Mouse (Mus musculus) monocyte, adult 2 months (primary cell): ENCODE data around the gene Sec14l4.
"Not testable (repeated sequence)": the region's sequence is repeated elsewhere in the genome, so short reads cannot be mapped to it uniquely, and the experiment has no call there.

ENCODE experiments used
- DNase-seq, 2 experiments: peaks; one replicate each; pipeline ENCODE4 v3.0.0; 2022; ENCODE audit warnings: low spot score in 2 of 2, low read depth in 1 of 2

Sec14l4 gene

GRCm38 (mm10) chr11:4031126-4031941, at the start of gene Sec14l4:
TSS of gene Sec14l4 (plus strand) at chr11:4031462.
- DNase-seq: no peak

GRCm38 (mm10) chr11:3981536-3981935, 49.7 kb upstream of the Sec14l4 start:
- no peak for DNase-seq

DNA sequence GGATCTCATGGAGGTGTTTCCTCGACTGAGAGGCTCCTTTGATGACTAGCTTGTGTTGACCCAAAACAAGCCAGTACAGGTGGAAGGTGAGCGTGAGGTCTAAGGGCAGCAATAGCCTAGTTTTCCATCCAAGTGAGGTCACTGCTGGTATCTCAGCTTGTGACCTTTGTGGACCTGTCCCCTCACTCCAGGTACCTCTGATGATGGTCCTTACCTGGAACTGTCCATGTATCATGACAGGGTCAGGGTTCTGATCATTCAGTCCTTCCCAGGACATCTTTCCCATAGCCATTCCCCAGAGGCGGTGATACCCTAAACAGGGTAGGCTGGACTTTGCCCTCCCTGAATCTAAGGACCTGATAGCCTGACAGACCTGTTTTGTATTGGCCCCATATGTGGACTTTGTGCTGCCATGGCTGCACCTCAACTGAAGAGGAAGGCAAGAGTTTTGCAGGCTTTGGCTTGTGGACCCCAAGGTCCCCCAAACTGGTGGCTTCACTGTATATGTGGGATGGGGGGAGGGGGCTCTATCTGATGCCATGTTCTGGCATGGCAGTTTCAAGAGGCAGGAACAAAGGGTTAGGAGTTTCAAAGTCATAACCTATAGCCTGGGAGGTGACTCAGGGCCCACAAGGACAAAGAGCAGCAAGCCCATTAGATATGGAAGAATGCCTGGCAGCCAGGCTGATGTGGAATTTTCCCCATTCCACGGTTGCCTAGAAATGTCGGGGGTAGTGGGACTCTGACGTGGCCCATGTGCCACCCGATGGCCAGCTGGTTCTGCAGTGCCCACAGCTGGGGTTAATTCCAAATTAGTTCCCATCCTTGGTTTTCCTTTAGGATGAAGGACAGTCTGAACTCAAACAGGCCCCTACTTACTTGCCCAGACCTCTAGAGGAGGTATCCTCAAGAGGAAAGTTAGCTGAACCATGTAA, 48.7 kb upstream of the Sec14l4 start:
- no peak for DNase-seq

DNA sequence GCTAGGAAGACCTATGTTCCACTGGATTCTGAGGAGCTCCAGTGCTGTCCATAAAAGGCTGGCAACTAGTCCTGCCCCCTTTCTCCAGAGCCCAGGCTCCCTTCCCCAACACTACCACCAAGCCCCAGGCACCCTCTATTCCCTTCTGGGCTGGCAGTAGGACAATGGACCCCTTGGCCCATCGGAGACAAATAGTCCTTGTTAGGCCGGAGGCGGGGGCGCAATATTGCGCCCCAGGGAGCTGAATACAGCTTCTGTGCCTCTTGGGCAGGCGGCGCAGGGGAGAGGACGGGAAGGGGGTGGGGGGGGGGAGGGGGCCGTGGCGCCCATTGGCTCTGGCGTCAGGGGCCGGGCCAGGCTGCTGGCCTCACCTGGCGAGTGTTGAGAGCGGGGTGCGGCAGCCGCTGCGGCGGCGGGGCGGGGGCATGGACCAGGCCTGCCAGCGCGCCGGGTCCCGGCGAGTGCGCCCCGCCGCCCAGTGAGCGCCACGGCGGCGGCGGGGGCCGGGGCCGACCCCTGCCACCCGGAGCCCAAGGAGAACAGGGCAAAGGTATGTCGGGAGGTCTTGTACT, 47.9 kb upstream of the Sec14l4 start, which contains the start of gene Gal3st1:
Gene Gal3st1, plus strand, starts transcription at position 346 of the 572 bp plus-strand sequence.
- DNase-seq: no peak

DNA sequence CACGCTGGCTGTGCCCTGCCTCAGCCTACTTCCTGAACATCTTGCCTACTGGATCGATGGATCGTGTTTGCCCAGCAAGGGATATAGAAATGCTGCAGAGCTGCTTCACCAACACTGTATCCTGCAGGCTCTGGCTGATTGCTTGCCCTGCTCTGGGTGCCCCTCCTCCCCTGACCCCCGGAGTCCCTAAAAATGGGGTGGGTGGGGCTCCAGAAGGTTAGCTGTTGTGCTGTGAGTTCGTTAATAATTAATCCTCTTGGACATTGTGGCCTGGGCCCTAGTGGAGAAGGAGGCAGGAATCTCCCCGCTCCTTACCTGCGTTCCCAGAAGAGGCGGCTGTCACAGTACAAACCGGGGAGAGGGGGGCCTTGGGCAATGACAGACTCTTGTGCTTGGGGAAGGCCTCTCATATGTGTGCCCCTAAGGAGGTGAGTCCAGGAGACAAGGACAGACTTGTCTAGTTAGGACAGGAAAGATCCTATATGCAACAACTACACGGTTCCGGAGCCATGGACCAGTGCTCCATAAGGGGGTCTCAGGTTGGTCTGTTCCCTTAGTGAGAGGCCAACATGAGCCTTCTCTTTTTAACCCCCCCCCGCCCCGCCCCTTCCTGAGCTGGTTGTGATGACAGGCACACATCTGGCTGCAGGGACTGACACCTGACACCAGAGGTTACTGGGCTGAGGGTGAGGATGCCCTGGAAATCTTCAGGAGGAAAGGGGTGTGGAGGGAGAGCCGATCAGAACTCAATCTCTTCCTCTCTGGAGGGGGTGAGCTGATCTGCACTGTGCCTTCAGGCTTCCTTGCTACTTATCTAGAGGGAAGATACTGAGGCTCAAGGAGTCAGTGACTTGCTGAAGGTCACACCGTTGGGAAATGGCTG, 47.2 kb upstream of the Sec14l4 start:
- no peak for DNase-seq

- DNase-seq: no peak
These were observed 41.5 kb upstream of the Sec14l4 start for GRCm38 (mm10) chr11:3989748-3990147.

GRCm38 (mm10) chr11:3993132-3993531, 38.1 kb upstream of the Sec14l4 start:
- DNase-seq: no peak

DNA sequence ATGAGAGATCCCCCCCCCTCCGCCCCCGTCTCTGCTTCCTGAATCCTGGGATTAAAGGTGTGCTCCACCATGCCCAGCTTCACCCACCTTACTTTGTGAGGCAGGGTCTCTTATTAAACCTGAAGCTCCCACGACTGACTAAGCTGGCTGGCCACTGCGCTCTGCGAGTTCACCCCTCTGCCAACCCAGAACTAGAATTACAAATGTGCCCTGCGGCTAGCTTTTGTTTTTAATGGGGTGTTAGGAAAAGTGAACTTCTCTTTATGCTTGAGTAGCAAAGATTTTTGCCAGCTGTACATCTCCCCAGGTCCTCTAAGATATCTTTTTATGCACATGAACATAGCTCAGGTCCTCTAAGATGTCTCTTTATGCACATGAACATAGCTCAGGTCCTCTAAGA, 37.3 kb upstream of the Sec14l4 start:
- no peak for DNase-seq

GRCm38 (mm10) chr11:3995511-3995910, 35.8 kb upstream of the Sec14l4 start:
- DNase-seq: no peak

GRCm38 (mm10) chr11:3996840-3997239, 34.4 kb upstream of the Sec14l4 start:
- DNase-seq: no peak

DNA sequence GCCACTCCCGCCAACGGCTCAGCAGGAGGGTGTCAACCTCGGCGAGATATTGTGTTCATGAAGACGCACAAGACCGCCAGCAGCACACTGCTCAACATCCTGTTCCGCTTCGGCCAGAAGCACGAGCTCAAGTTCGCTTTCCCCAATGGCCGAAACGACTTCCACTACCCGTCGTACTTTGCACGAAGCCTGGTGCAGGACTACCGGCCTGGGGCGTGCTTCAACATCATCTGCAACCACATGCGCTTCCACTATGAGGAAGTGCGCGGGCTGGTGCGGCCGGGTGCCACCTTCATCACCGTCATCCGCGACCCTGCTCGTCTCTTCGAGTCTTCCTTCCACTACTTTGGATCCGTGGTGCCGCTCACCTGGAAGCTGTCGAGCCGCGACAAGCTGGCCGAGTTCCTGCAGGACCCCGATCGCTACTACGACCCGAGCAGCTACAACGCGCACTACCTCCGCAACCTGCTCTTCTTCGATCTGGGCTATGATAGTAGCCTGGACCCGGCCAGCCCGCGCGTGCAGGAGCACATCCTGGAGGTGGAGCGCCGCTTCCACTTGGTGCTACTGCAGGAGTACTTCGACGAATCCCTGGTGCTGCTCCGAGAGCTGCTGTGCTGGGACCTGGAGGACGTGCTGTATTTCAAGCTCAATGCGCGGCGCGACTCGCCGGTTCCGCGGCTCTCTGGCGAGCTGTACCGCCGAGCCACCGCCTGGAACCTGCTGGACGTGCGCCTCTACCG, 33.1 kb upstream of the Sec14l4 start:
- peak; percentile 7 to 8 for DNase-seq

GRCm38 (mm10) chr11:3999547-3999946, 31.7 kb upstream of the Sec14l4 start:
- DNase-seq: no peak

DNA sequence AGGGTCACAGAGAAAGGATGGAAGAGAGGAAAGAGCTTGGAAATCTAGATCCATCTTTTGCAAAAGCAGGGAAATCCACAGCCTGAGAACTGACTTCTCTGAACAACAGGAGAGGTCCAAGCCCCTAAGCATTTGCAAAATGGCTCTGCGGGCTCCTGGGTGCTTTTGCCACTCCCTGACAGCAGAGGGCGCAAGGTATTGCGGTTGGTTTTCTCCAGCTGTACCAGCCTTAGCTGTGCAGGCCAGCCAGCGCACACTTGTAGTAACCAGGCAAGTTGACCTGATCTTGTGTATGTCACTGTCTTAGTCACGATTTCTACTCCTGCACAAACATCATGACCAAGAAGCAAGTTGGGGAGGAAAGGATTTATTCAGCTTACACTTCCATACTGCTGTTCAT, 29.7 kb upstream of the Sec14l4 start:
- DNase-seq: peak; percentile 12 to 27

DNA sequence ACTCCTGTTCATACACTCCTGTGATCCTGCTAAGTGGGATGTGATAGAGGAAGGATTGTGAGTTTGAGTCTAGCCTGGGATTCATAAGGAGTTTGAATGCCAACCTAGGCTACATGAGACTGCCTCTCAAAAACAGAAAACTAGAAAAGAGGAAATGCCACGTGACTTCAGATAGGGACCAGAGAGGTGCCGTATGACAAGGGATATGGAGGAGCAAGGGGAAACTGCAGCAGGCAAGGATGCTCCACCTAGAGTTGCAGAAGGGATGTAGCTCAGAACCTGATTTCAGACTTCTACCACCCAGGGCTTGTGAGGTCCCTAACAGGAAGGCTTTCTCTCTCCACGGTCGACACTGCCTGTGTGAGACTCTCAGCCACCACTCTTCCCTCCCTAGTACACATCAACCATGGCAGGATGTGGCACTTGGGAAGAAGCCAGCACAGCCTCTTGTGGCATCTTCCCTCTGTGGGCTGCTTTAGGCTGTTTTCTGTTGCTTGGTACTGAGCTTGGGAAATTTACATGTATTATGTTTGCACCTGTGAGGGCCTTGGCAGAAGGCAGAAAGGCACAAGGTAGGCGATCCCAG, 25.9 kb upstream of the Sec14l4 start:
- DNase-seq: no peak

- DNase-seq: no peak
These were observed 24.8 kb upstream of the Sec14l4 start for GRCm38 (mm10) chr11:4006462-4006861.

- DNase-seq: no peak
These were observed 18.6 kb upstream of the Sec14l4 start for GRCm38 (mm10) chr11:4012616-4013015.

DNA sequence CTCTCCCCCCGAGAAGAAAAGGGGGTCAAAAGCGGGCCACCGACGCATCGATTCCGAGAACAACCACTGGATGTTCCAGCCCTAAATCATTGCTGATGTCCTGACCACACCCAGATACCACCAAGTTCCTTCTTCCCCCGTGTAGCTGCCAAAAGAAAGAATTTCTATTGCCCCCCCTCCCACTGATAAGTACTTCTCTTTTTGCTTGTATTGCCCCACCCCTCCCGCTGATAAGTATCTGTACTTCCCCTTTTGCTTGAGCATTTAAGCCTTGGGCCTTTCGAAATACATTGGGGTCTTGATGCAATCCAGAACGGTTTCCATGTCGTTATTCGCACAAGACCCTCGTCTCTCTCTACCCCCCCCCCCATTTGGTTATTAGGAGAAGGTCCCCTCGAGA, 15.5 kb upstream of the Sec14l4 start:
- not testable (repeated sequence) for DNase-seq

DNA sequence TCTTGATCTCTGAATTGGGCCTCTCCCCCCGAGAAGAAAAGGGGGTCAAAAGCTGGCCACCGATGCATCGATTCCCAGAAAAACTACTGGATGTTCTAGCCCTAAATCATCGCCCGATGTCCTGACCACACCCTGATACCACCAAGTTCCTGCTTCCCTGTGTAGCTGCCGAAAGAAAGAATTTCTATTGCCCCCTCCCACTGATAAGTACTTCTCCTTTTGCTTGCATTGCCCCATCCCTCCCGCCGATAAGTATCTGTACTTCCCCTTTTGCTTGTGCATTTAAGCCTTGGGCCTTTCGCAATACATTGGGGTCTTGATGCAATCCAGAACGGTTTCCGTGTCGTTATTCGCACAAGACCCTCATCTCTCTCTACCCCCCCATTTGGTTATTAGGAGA, 9.2 kb upstream of the Sec14l4 start:
- peak in 1 of 2 experiments; percentile 9 for DNase-seq

DNA sequence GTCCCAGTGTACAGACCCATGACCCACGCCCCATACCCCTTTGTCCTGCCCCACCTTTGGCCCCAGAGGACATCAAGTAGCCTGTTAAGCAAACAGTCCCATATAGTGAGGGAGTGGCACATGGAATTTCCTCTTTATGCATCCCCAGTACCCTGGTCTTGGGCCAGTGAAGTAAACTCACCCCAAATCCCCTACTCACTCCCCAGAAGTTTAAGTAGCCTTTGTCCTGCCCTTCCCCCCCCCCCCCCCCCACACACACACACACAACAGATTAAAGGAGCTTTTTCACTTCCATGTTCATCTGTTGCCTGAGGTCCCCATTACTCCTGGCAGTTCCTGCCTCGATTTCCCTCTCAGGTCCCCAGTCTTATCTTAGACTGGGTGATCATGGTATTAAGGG, 7.9 kb upstream of the Sec14l4 start:
- no peak for DNase-seq

GRCm38 (mm10) chr11:4027066-4027465, 4.2 kb upstream of the Sec14l4 start:
- no peak for DNase-seq
